Mouse (Mus musculus): ENCODE measurements around the gene Tada3.

DNA sequence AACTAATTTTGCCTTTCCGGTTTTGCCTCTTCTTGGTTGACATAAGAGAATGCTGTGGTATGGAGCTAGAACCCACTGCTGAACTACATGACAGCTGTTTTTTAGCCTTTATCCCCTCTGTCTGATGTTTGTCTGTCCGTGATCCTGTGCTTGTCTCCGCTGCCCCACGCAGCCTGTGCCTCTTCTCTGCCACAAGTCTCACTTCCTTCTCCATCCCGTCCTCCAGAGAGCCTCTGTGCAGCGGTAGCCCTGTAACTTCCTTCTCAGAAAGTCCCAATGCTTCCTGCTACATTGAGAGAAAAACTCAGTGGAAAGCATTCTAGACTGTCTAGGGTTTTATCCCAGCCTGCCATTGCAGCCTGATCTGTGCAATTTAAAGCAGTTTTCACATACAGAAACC lies 1.6 kb upstream of the Tada3 start:
- TF ChIP-seq CTCF (IDR thresholded peaks at IDR 0.05; ENCODE audit: low read depth, low read length) (no peak), POLR2A (IDR thresholded peaks at IDR 0.05; ENCODE audit: insufficient read depth, low read length) (no peak), EP300 (IDR thresholded peaks at IDR 0.05; ENCODE audit: insufficient read depth, low read depth, low read length) (no peak)
